Mouse (Mus musculus): ENCODE data around the gene Thyn1. TPM values are rescaled to one million over a fixed set of nuclear protein-coding genes. Genes with fewer than 3 reads are reported as not detected.

Thyn1 gene
- total RNA-seq (2021) = 10 to 100 TPM; 40.0 to 42.9 TPM
- long read RNA-seq, experiment 1, transcript Thyn1-201 (8 exons, 918 nt) = major isoform, 6 of 10 reads
- long read RNA-seq, experiment 1, partial matches to known transcripts = 0 of 10 reads
- long read RNA-seq, experiment 1, other reads (novel, unspliced or antisense) = 1 of 10 reads
- long read RNA-seq, experiment 2, transcript Thyn1-201 (8 exons, 918 nt) = major isoform, 12 of 23 reads
- long read RNA-seq, experiment 2, partial matches to known transcripts = 3 of 23 reads
- long read RNA-seq, experiment 2, other reads (novel, unspliced or antisense) = 5 of 23 reads

- peak; percentile 86 to 88 for DNase-seq (ENCODE audit: low spot score in 2 of 2)
Measured at GRCm38 (mm10) chr9:26999461-27000395, at the start of gene Thyn1, which contains the start of gene Acad8. Gene Thyn1 (plus strand): TSS chr9:26999710. Gene Acad8 (minus strand): TSS chr9:26999566.

- DNase-seq (ENCODE audit: low spot score in 2 of 2) = no peak
Measured at GRCm38 (mm10) chr9:26977754-26978153, 21.8 kb upstream of the Thyn1 start.

GRCm38 (mm10) chr9:26978776-26979175, 20.7 kb upstream of the Thyn1 start:
- no peak for DNase-seq (ENCODE audit: low spot score in 2 of 2)

GRCm38 (mm10) chr9:26985090-26985613, 14.4 kb upstream of the Thyn1 start:
- DNase-seq (ENCODE audit: low spot score in 2 of 2) = no peak

DNA sequence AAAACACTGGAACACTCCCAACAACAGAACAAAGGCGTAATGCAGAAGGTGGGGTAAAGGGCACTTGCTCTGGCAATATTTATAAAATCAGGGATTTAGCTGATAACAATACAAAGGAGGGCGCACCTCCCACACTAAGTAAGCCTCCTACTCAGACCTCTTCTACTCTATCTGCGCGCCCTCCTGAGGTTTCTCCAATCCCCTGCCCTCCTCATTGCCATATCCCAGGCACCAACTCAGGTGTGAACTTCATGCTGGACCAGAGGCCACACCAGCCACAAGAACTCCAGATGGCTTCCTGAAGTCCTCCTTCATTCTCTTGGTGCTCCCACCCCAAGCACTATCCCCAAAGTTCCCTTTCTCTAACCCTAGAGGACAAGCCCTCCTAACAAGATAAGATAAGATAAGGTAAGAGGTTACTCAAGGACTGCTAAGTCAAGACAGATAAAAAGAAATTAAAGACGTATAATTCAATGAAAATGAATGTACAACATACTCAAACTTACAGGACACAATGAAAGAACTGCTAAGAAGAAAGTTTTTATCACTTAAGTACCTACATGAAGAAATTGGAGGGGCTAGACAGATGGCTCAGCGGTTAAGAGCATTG, 13.7 kb upstream of the Thyn1 start:
- DNase-seq (ENCODE audit: low spot score in 2 of 2) = no peak

- no peak for DNase-seq (ENCODE audit: low spot score in 2 of 2)
Measured at GRCm38 (mm10) chr9:26990181-26990580, 9.3 kb upstream of the Thyn1 start.

- DNase-seq (ENCODE audit: low spot score in 2 of 2) = no peak
Measured at GRCm38 (mm10) chr9:26993118-26993517, 6.4 kb upstream of the Thyn1 start.

GRCm38 (mm10) chr9:26993900-26994299, 5.6 kb upstream of the Thyn1 start:
- no peak for DNase-seq (ENCODE audit: low spot score in 2 of 2)

- DNase-seq (ENCODE audit: low spot score in 2 of 2) = no peak
Measured at GRCm38 (mm10) chr9:26997062-26997461, 2.4 kb upstream of the Thyn1 start.

GRCm38 (mm10) chr9:26997501-26997900, 2.0 kb upstream of the Thyn1 start:
- no peak for DNase-seq (ENCODE audit: low spot score in 2 of 2)

DNA sequence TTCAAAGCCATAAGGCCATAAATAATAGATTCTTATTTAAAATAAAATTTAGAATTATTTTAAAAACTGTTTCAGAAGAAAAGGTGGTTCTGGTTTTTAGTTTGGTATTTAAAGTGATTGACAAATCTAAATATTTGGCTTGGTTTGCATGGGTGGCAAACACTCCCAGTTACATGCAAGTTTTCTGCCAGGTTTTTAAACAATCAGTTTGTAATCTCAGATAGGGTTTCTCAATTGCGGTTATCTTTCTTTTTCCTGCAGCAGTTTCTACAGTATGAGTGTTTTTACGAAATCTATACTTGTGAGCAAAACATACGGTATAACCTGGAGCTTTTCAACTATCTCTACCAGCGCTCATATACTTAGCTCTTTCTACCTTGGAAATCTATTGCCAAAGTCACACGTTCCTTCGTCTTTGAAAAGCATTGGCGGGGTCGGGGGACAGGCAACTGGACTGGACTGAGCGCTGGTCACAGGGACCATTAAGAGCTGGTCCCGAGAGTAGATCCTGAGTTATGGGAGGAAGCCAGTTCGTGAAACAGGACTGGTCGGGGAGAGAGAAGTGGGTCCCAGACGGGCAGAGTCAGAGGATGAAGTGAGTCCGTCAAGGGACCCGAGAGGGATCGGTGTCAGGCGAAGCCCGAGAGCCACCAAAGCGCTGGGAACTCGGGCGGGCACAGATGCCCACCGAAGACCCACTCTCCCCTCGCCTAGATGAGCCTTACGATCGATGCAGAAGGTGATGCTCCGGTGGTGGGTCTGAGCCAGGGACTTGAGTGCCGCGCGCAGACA, 645 bp upstream of the Thyn1 start:
- DNase-seq (ENCODE audit: low spot score in 2 of 2) = no peak

DNA sequence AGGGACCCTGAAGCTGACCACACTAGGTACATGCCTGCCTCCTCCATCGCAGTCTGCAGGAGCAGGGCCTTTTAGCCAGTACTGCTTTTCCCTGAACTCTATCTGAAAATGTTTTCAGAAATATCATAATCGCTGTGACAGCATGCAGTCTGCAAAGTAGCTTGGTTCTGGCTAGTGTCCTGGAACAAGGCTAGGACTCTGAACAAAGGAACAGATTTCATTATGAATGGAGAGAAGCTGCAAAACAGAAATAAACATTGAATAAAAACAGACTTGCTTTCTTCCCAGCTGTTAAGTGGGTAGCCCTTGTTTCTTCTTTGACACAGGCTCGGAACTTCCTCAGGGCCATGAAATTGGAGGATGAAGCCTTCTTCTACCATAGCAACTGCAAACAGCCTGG, 5.7 kb downstream of the Thyn1 start:
- DNase-seq (ENCODE audit: low spot score in 2 of 2) = no peak

GRCm38 (mm10) chr9:27005933-27006332, 6.4 kb downstream of the Thyn1 start:
- no peak for DNase-seq (ENCODE audit: low spot score in 2 of 2)

- no peak for DNase-seq (ENCODE audit: low spot score in 2 of 2)
Measured at GRCm38 (mm10) chr9:27006866-27007265, 7.4 kb downstream of the Thyn1 start.

DNA sequence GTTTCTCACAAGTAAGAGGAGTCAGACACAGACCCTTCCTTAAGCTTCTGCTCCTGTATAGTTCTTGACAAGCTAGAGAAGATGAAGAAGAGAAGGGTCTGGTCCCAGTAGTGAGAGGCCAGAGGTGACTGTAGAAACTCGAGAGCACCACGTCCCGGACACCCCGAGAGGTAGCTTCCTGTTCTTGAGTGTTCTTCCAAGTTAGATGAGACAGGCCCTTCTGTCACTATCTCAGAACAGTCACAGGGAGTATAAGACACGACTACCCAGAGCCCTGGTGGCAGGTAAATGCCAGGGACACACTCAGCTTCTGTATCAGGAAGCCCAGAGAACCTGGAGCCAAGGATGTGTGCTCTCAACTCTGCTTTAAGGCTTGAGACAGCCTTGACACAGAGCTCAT, 9.7 kb downstream of the Thyn1 start:
- DNase-seq (ENCODE audit: low spot score in 2 of 2) = no peak

DNA sequence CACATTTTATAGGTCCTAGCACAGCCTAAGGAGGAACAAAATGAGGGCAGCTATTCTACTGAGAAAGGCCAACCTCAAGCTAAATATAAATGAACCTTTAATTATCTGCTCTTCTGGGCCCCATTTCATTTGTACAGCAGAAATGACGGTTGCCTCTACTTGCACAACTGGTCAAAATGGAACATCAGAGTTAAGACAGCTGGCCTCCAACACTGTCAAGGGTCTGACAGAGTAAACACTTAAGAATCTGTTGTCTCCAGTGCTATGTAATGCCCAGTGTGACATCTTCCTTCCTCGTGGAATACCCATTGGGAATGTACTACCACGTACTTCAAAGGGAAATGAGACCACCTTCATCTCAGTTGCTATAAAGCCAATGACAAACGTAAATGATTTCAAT, 12.1 kb downstream of the Thyn1 start:
- no peak for DNase-seq (ENCODE audit: low spot score in 2 of 2)

GRCm38 (mm10) chr9:27018961-27019360, 19.5 kb downstream of the Thyn1 start:
- no peak for DNase-seq (ENCODE audit: low spot score in 2 of 2)

DNA sequence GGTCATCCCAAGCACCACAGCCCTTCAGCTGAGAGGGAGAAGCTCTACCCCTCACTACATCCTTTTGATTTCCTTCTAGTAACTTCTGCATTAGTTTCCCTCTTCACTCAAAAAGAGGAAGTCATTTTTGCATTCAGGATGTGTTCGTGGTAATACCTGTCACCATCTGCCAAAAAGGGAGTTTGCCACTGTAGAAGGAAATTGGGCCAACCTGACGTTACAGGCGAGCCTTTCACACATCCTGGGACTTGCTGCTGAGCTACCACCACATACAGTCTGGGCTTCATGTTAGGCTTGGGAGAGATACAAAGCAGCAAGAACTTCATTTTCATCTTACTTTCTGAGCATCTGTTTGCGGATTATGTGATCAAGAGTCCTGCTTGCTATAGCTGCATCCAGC, 24.2 kb downstream of the Thyn1 start:
- no peak for DNase-seq (ENCODE audit: low spot score in 2 of 2)

GRCm38 (mm10) chr9:27026708-27027107, 27.2 kb downstream of the Thyn1 start:
- no peak for DNase-seq (ENCODE audit: low spot score in 2 of 2)

DNA sequence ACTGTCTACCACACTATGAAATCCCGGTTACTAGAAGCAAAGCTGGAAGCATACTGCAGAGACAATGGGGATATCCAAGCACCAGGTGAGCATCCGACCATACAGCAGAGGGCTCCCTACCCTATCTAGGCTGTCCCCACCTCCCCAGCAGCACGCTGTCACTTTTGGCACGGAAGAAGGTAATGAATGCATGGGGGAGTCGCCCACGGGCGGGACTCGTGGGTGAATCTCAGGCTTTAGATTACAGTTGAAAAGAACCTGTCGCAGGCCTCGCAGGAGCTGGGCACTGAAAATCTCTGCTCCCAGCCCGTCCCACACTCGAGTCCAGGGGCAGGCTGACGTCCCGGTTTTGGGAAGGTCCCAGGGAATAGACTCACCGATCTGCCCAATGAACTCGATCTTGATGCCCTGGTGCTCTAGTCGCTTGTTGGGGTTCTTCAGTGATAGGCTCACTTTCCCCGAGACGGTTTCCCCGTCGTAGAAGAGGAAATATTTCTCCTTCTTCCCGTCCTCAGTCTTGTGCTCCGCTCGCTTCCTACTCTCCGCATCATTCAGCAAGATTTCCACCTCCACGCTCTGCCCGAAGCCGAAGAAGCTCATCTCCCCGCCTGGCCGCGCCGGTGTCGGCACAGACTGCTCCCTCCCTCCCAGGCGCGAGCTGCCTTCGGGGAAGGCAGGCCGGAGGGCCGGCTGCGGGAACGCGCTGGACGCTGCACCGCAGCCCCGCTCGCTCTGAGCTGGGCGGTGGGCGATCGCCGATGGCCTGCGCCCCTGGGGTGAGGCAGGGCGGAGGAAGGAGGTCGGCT, 29.7 kb downstream of the Thyn1 start:
- DNase-seq (ENCODE audit: low spot score in 2 of 2) = peak; percentile 32 to 59
